Mouse (Mus musculus) embryonic fibroblast, embryonic 13.5 days (primary cell): Measurements from ENCODE around the gene Fnbp1. TPM values are rescaled to one million over a fixed set of nuclear protein-coding genes. Genes with fewer than 3 reads are reported as not detected.

ENCODE experiments used
- H3K27ac ChIP-seq: 2 replicates; pipeline ENCODE4 v1.5.1; 2012; ENCODE audit warnings: low read length, control low read depth, inconsistent platforms; ENCODE audit not compliant: insufficient read depth
- H3K4me1 ChIP-seq: 2 replicates; pipeline ENCODE4 v1.6.1; 2011; ENCODE audit warnings: low read length; ENCODE audit not compliant: control insufficient read depth, insufficient read depth
- H3K4me3 ChIP-seq: 2 replicates; pipeline ENCODE4 v1.5.1; 2011; ENCODE audit warnings: mild to moderate bottlenecking, control low read depth, low read length; ENCODE audit not compliant: insufficient read depth
- CTCF ChIP-seq: IDR thresholded peaks from 2 replicates; pipeline ENCODE4 v1.5.1; 2011; ENCODE audit warnings: mild to moderate bottlenecking, control low read depth, low read length, moderate library complexity, borderline replicate concordance; ENCODE audit not compliant: insufficient read depth
- POLR2A ChIP-seq: IDR thresholded peaks from 2 replicates; pipeline ENCODE4 v1.6.1; 2011; ENCODE audit warnings: low read depth, mild to moderate bottlenecking, control low read depth, low read length, moderate library complexity
- polyA plus RNA-seq: library from polyadenylated mRNA; stranded (reverse); fragments of >200 nt; gene quantifications from 2 replicates; pipeline ENCODE4 v1.2.4, GENCODE M21; 2011; ENCODE audit warnings: low read depth; ENCODE audit not compliant: missing spikeins, insufficient read length

The Fnbp1 gene
- polyA plus RNA-seq, 1 experiment = 75.6 TPM

GRCm38 (mm10) chr2:31125156-31125555, 16.7 kb downstream of the Fnbp1 start:
- TF ChIP-seq CTCF (no peak), POLR2A (no peak)
- Histone ChIP-seq H3K4me1 (peaks cover 16% of the 10 kb centered on the region), H3K4me3 (no peak overlapping the region), H3K27ac (peak overlapping the region; percentile 56)

GRCm38 (mm10) chr2:31124694-31125093, 17.1 kb downstream of the Fnbp1 start:
- Histone ChIP-seq H3K27ac (peak overlapping the region; percentile 56), H3K4me1 (peaks cover 16% of the 10 kb centered on the region), H3K4me3 (no peak overlapping the region)
- TF ChIP-seq CTCF = no peak

GRCm38 (mm10) chr2:31123493-31123892, 18.3 kb downstream of the Fnbp1 start:
- H3K27ac ChIP-seq = no peak overlapping the region
- H3K4me1 ChIP-seq = peaks cover 16% of the 10 kb centered on the region
- H3K4me3 ChIP-seq = no peak overlapping the region
- TF ChIP-seq CTCF = no peak
- no peak for TF ChIP-seq POLR2A

- Histone ChIP-seq H3K27ac (no peak overlapping the region), H3K4me1 (peaks cover 16% of the 10 kb centered on the region), H3K4me3 (no peak overlapping the region)
- TF ChIP-seq CTCF = no peak
- no peak for TF ChIP-seq POLR2A
These were observed 19.0 kb downstream of the Fnbp1 start for GRCm38 (mm10) chr2:31122806-31123205.

GRCm38 (mm10) chr2:31121131-31121693, 20.6 kb downstream of the Fnbp1 start:
- Histone ChIP-seq H3K4me1 (peaks cover 23% of the 10 kb centered on the region), H3K4me3 (no peak overlapping the region), H3K27ac (no peak overlapping the region)
- TF ChIP-seq POLR2A = no peak
- no peak for TF ChIP-seq CTCF

- Histone ChIP-seq H3K27ac (no peak overlapping the region), H3K4me1 (peaks cover 24% of the 10 kb centered on the region), H3K4me3 (no peak overlapping the region)
- no peak for TF ChIP-seq POLR2A
- no peak for TF ChIP-seq CTCF
These were observed 22.0 kb downstream of the Fnbp1 start for GRCm38 (mm10) chr2:31119795-31120194.

- H3K4me1 ChIP-seq = peaks cover 20% of the 10 kb centered on the region
- no peak overlapping the region for H3K4me3 ChIP-seq
- TF ChIP-seq CTCF (no peak), POLR2A (no peak)
- peak overlapping the region; percentile 3; the same call in 1 of the 2 replicates for H3K27ac ChIP-seq
These were observed 23.0 kb downstream of the Fnbp1 start for GRCm38 (mm10) chr2:31118639-31119380.

GRCm38 (mm10) chr2:31118211-31118610, 23.6 kb downstream of the Fnbp1 start:
- TF ChIP-seq CTCF (no peak), POLR2A (no peak)
- H3K27ac ChIP-seq = no peak overlapping the region
- peaks cover 20% of the 10 kb centered on the region for H3K4me1 ChIP-seq

GRCm38 (mm10) chr2:31115943-31116731, 25.7 kb downstream of the Fnbp1 start:
- peak overlapping the region; percentile 61 for H3K27ac ChIP-seq
- no peak overlapping the region for H3K4me3 ChIP-seq
- no peak for TF ChIP-seq POLR2A
- TF ChIP-seq CTCF = no peak
- H3K4me1 ChIP-seq = peaks cover 16% of the 10 kb centered on the region

More at GRCm38 (mm10) chr2:31118211-31118610, 23.6 kb downstream of the Fnbp1 start:
- no peak overlapping the region for H3K4me3 ChIP-seq
